Mouse (Mus musculus): ENCODE measurements at regions not wholly inside any gene's neighbourhood (a gene's known extent, or its start where the extent isn't known, plus 50 kb on each side); places are given as distances from the start of the nearest gene placed in this dataset.
A peak's percentile ranks its signal among the peaks of the same experiment; 100 is the strongest.

GRCm38 (mm10) chr17:88349825-88350460 lies 90.6 kb upstream of the Foxn2 start:
- no peak for DNase-seq

- DNase-seq: no peak
Observed at GRCm38 (mm10) chr17:88350986-88351385, 89.5 kb upstream of the Foxn2 start.

GRCm38 (mm10) chr17:88352960-88353359 lies 87.6 kb upstream of the Foxn2 start:
- no peak for DNase-seq

GRCm38 (mm10) chr17:88361161-88361560 lies 79.3 kb upstream of the Foxn2 start:
- DNase-seq: no peak

- no peak for DNase-seq
Observed at GRCm38 (mm10) chr17:88362404-88362803, 78.1 kb upstream of the Foxn2 start.

GRCm38 (mm10) chr17:88367876-88368275 lies 72.6 kb upstream of the Foxn2 start:
- no peak for DNase-seq

- no peak for DNase-seq
Observed at GRCm38 (mm10) chr17:88369971-88370370, 70.5 kb upstream of the Foxn2 start.

- DNase-seq: no peak
Observed at GRCm38 (mm10) chr17:88370676-88371075, 69.8 kb upstream of the Foxn2 start.

GRCm38 (mm10) chr17:88378505-88378904 lies 62.0 kb upstream of the Foxn2 start:
- DNase-seq: peak in 1 of 2 experiments; percentile 6

- no peak for DNase-seq
Observed at GRCm38 (mm10) chr17:88379389-88379788, 61.1 kb upstream of the Foxn2 start.

GRCm38 (mm10) chr17:88381106-88381505 lies 59.4 kb upstream of the Foxn2 start:
- no peak for DNase-seq

- no peak for DNase-seq
Observed at GRCm38 (mm10) chr17:88383447-88383846, 57.1 kb upstream of the Foxn2 start.

GRCm38 (mm10) chr17:88388441-88388951 lies 52.0 kb upstream of the Foxn2 start:
- DNase-seq: no peak

- no peak for DNase-seq
Observed at GRCm38 (mm10) chr17:88389668-88390461, 50.6 kb upstream of the Foxn2 start.

Data from spleen, adult 18-20 months (tissue).